Mouse (Mus musculus): ENCODE results near the gene Pgghg.

Gene Pgghg

DNA sequence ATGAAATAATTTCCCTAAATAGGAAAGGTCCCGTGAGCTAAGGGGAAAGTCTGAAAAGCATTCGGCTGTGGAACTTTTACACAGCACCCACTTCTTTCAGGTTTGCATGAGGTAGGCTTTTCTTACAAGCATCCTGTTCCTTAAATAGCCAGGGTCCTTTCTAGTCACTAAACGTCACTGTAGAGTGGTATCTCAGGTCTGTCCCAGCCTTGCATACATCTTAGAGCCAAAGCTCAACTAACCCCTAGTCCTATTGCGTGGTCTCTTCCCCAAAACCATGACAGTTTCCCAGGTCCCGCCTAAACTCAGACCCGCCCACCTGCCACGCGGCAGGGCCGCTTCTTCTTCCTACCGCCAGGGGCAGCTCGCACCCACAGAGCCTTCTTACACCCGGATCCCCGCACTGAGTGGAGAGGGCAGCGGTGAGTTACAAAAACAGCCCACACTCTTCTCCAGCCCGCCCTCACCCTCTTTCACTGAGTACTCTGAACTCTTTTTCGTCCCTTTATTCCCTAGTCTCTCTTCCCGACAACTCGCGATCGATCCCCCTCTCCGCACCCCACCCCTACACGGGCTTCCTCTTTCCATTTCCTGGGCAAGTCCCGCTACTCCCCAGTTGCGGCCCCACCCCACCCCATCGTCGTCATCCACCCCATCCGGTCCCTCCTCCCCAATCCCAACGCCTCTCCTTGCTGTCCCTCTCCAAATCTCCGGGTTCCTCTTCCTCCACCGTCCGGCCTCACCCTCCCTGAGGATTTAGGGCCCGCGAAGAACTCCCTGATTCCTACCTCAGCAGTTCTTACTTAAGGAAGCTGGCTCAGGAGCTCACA, at the start of gene Pgghg:
Pgghg (plus strand) TSS at position 170 of the 830 bp plus-strand sequence.
- peak; percentile 66 for DNase-seq

DNA sequence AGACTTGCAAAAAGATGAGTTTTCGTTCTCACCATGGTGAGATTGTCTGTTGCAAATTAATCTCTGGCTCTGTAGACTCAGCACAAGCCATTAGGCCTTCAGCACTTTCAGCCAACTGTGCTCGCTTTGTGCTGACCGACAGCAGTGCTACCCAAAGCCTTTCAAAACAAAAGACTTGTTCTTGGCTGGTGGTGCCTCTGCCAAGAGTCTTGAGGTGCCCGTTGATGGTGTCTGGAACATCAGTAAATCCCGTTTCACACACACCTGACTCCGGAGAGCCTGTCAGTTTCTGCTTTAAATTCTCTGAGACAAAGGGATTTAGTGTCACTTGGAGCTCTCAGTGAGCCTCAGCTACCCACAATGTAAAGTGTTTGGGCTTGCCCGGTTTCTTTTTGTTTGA, 47.2 kb upstream of the Pgghg start:
- no peak for DNase-seq

DNA sequence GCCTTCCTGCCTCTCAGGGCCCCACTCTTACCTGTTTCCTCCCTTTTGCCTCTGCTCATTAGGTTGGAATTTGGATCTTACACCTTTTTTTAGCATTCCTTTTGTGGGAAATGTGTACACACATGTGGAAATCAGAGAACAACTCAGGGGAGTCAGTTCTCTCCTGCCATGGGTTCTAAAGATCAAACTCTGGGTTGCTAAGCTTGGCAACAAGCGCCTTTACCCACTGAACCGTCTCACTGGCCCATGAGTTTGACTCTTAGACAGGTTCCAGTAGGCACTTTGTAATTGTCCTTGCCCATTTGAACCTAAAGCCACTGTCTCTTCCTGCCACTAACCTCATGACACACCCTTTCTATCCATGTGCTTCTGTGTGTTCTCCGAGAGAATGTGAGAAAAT, 46.6 kb upstream of the Pgghg start:
- no peak for DNase-seq

DNA sequence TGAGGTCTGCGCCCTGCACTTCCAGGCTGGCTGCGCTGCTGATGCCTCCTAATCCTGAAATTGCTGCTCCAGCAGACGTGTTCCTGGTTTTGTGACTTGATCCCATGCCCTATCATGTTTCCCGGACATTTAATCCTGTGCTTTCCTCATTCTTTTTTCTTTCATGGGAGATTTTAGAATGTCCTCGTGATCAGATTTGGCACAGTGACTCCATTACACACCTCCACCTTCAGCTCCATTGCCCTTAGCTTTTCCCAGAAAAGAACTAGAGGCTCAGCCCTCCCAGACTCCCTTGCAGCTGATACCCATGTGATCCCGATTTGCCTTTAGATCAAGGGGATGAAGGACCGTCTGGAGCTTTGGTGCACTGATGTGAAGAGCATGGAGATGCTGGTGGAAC, 43.3 kb upstream of the Pgghg start:
- DNase-seq = no peak

DNA sequence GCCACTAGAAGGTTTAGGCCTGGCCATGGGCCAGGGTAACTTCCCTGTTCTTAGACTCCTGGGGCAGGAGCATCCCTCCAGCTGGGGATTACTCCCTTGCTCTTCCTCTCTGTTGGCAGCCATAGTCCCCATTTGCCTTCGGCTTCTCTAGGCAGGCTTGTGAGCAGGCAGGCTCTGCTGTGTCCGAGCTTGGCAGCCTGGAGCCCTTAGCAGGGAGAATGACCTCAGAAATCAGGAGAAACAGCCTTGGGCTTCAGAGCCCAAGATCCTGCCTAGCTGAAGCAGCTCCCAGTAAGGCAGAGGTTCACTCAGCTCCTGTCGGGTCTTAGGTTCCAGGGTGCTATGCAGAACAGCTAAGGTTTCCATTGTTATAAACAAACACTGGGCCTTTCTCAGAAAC, 42.1 kb upstream of the Pgghg start:
- DNase-seq = no peak

DNA sequence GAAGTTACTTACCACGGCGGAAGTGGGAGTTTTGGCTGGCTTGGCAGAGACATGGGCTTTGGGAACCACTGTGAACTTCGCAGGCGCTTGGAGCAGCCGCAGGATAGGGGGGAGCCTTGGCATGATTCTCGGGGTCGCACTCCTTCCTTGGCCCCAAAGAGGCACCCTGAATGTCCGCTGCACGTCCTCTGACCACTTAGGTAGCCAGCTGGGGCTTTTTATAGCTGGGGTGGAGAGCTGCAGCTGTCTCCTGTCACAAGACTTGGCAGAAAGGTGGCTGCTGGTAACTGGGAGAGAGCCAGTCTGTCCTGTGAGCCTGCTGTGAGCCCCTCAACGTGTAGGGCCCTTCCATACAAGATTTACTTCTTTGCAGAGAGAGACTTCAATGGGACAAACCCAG, 41.0 kb upstream of the Pgghg start, which contains the start of gene Cox8b:
Cox8b (minus strand) TSS at position 227 of the 400 bp plus-strand sequence.
- DNase-seq = no peak

DNA sequence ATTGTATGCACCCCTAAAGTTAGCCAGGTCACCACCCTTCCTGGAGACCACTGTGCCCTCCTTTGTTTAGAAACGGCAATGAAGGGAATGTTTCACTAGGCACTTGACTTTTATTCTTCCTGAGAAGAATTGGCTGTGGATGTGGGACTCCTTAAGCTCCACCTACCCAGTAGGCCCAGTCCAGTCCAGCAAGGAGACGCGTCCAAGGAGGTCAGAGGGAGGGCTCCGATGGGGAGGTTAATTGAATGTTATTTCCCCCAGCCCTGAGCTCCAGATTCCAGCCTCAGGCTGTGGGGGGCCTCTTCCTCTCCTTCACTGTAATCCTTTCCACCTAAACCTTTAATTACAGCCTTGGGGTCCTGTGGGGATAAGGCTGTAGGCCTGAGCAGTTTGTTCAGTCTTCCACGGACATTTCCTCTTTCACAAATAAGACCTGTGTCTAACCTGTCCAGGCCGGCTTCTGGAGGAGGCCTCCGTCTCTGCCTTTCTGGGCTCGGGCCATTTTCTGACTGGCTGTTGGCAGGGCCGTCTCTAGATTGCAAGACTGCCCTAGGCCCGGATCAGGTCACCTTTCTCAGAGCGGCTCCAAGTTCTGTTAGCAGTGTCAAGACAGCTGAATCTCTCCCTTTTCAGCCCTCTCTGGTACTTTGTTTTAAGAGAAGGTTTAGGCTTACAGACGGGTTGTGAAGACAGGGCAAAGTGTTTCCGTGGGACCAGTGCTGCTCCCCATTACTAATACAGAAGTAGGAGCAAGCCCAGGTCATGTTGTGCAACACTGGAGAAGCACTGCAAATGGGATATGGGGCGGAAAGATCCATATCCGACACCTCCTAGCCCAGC, 38.9 kb upstream of the Pgghg start:
- DNase-seq = no peak

DNA sequence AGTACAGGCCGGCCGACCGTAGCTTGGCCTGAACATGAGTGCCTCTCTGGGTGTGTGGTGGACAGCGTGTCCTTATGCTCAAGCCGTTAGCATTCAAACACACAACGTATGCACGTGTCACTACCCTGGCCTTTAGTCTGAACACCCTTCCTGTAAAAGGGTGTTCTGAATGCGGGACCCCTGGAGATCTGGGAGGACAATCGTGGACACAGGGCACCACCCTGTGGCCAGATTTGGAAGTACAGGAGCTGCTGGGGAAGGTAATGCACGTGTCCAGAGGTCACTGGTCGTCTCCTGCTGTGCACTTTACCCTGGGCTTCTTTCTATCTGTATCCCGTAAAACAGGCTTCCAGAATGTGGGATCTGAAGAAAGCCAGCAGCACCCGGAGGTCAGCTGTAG, 38.0 kb upstream of the Pgghg start:
- peak; percentile 48 for DNase-seq

DNA sequence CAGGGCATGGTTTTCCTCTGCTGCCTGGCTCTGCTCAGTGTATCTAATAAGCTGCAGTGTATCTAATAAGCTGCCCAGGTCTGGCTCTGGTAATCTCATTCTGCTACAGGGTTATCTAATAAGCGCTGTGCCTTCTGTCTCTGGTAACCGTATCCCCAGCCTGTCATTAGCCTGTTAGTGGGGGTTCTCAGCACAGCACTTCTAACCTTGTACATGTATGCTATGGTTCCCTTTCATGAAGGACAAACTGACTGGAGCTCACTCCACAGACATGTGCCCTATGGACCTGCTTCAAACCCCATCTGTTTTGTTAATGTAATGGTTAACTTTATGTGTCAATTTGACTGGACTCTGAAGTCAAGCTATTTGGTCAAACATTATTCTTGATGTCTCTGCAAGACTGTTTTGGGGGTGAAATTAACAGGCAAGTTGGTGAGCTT, 35.5 kb upstream of the Pgghg start:
- no peak for DNase-seq

DNA sequence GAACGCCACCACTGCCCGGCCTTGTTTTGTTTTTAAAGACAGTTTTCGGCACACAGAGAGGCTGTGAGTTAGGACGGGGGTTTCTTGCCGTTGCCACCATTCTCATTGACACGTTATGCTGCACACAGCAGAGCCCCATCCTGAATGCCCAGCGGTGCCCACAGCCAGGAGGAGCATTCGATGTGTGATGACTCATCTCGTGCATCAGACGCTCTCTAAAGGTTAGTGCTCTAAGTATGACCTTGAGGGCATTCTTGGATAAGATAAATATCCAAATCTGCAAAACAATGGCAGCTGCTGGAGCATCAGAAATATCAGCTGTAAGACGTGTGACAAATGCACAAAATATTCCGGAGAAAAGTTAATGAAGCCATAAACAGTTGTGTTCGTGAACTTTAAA, 34.1 kb upstream of the Pgghg start:
- DNase-seq = no peak

DNA sequence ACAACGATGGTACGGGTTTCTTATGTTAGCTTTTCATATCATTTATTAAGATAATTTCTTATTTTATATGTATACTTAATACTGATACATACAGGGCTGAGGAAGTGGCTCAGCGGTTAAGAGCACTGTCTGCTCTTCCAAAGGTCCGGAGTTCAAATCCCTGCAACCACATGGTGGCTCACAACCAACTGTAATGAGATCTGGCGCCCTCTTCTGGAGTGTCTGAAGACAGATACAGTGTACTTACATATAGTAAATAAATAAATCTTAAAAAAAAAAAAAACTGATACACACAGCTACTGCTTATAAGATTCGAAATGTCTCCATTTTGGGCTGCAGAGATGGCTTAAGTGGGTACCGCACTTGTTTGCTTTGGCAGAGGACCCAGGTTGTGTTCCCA, 33.5 kb upstream of the Pgghg start:
- no peak for DNase-seq

DNA sequence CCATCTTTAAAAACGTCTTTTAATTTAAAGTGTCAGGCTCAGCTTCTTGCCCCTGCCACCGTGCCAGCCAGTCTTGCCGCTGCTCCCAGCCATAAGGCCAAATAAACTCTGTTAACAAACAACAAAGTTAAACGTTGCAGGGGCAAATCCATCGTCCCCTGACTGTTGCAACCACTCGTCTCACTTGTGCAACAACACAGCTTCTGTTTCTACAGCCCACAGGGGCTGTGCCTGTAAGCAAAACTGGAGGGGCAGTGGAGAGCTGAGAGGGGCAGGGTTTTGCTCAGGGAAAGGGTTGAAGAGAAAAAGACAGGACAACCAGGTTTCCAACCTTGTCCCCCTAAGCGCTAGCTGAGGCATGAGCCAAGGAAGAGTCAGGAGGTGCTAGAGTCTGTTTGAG, 33.0 kb upstream of the Pgghg start:
- no peak for DNase-seq

DNA sequence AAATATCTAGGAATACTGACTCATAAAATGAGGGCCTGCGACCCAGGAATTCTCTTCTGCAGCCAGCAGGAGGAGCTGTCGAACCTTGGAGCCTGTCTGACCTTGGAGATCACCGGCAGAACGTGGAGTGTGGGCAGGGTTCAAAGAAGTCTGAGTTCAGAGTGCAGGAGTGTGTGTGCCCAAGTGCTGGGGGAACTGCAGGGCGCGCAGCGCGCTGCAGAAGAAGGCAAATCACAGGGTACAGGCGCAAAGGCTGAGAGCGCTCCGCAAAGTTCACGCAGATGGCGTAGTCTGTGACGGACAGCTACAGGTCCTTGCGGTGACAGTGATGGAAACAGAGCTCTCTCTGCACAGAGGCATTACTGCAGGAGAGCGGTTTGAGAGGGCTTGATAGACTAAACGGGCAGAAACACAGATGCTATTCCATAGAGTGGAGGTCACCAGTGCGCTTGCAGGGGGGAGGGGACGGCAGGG, 32.5 kb upstream of the Pgghg start:
- DNase-seq = no peak

DNA sequence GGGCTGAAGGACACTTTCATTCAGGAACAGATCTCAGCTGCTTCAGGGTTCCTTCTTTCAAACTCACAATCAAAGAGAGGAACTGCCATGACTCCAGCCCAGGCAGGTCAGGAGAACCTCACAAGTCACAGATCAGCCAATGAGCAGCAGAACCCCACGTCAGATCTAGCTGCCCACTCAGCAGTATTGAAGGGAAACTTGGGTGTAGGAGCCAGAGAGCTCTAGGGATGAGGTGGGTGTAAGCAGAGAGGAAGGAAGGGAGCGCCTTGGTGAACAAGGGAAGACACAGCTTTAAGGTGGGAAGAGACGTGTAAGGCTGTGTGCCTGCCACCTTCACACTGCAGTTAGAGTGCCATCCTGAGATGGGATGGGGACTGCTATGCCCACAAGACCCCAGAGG, 28.9 kb upstream of the Pgghg start:
- no peak for DNase-seq

DNA sequence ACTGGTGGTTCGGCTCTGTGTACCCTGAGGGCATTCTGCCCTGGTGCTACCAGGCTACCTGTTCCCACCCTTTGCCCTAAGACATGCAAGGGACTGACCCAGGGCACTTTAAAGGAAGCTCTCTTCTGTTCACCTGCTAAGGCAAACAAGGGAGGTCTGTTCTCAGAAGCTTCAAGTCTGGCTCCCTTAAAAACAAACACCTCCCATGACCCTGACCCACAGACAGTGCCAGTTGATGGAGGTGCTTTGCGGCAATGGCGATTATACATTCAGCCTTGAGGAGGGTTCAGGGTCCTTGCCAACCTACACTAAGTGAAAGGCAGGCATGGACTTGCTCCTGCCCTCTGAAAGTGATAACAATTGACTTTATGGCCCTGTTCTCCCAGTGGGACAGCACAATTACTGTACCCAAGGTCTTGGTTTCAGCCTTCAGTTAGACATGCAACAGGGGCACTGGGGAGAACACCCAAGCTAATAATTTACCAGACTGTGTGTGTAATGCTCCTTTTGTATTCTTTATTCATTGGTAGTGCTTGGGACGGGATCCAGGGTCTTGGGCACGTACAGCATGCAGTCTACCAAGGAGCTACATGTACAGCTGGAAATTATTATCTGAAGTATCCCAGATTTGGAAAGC, 28.2 kb upstream of the Pgghg start:
- DNase-seq = no peak

DNA sequence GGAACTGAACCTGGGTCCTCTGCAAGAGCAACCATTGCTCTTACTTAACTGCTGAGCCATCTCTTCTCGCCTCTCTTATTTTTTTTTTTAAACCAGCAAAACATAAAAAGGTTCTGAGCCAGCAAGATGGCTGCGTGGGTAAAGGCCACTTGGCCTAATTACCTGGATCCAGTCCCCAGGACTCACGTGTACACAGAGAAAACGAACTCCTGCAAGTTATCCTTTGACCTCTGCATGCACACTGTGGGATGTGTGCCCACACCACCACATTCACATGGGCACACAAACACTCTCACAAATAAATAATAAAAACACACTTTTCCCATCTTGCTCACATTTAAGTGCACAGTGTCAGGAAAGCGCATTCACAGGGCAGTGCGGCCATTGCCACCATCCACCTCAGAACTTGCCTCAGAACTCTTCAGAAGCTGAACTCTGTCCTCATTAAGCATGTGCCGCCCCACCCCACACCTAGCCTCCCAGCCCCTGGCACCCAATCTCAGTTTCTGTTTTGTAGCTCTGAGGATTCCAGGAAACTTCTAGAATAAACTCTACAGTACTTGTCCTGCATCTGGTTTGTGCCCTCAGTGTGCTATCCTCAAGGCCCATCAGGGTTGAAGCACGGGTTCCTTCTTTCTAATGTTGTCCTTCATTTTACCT, 27.0 kb upstream of the Pgghg start:
- DNase-seq = no peak

DNA sequence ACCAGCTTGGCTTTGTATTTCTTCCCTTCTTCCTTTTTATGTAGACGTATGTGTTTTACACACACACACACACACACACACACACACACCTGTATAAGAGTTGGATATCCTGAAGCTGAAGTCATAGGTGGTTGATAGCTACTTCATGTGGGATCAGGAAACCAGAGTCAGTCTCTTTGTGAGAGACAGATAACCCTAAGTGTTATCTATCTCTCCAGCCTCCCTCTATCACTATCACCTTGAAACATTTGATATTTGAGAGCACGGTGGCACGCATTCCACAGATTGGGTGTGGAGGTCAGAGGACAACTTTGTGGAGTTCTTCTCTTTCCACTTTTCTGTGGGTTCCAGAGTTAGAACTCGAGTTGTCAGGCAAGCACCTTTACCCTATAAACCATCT, 21.3 kb upstream of the Pgghg start:
- DNase-seq = no peak

DNA sequence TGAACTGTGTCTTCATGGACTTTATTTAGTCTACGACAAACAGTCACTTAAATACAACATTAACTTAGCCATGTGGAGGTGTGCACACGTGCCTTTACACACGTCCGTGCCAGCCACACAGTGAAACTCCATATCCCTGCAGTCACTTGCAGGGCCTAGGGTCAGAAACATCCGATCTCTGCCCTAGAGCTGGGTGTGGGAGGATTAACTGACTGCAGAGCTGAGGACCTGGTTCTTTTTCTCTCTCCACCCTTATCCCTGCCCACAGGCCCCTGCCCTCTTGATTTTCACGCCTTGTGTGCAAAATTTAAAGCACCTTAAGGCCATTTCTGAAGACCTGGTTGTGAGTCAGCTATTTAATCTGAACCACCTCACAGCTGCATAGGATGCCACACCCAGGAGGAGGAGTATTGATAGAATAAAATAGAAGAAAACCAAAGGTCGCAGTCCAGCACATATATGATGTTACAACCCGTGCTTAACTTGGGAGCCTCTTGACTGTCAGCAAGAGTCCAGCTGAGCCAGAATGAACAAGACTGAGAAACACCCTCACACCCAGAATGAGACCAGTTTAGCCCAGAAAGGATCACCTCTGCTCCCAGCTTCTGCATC, 20.7 kb upstream of the Pgghg start, which contains the start of gene Nlrp6:
Nlrp6 (plus strand) TSS at position 485 of the 612 bp plus-strand sequence.
- no peak for DNase-seq

DNA sequence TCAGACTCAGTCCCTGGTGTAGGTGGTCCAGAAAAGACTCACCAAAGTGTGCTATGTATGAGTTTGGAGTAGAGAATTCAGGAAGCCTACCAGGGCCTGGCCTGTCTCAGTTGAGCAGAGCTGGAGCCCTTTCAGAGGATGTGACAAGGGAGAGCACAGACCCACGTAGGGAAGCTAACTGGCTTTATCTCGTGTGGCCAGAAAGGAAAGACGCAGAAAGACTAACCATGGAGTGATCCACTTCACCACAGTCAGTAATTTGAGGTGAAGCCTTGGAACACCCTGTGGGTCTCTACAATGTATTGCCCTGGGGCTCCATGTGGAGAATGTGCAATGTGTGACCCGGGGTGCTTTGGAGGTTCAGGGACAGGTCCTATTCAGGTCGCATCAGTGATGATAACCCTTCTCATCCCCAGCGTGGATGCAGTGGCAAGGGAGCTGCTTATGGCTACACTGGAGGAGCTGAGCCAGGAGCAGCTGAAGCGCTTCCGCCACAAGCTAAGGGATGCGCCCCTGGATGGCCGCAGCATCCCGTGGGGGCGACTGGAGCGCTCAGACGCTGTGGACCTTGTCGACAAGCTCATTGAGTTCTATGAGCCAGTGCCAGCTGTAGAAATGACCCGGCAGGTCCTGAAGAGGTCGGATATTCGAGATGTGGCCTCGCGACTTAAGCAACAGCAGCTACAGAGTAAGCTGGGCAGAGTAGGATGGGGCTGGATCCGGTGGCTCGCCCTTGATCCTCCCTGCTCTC, 19.8 kb upstream of the Pgghg start:
- DNase-seq = no peak

DNA sequence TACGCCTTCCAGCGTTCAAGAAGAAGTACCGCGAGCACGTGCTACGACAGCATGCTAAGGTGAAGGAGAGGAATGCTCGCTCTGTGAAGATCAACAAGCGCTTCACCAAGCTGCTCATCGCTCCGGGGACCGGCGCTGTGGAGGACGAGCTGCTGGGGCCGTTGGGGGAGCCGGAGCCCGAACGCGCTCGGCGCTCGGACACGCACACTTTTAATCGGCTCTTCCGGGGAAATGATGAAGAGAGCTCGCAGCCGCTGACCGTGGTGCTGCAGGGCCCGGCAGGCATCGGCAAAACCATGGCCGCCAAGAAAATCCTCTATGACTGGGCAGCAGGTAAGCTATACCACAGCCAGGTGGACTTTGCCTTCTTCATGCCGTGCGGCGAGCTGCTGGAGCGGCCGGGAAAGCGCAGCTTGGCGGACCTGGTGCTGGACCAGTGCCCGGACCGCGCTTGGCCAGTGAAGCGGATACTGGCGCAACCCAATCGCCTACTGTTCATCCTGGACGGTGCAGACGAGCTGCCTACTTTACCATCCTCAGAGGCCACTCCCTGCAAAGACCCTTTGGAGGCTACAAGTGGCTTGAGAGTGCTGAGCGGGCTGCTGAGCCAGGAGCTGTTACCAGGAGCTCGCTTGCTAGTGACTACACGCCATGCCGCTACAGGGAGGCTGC, 18.7 kb upstream of the Pgghg start:
- no peak for DNase-seq

Measured in layer of hippocampus, adult 9-11 months (tissue).